Mouse (Mus musculus): ENCODE data around the gene Herpud2. TPM values are rescaled to one million over a fixed set of nuclear protein-coding genes. Genes with fewer than 3 reads are reported as not detected.

Gene Herpud2
- polyA plus RNA-seq, 1 experiment from 2014 or later: 13.6 TPM

GRCm38 (mm10) chr9:25177201-25177600, 25.6 kb upstream of the Herpud2 start:
- Histone ChIP-seq H3K9ac (ENCODE audit: low read depth, low read length) (no peak overlapping the region), H3K9me3 (replicated peaks; ENCODE audit: control insufficient read depth, low read length) (no peaks in the 10 kb centered on the region), H3K4me2 (ENCODE audit: low read depth, low read length) (no peak overlapping the region), H3K4me3 (ENCODE audit: low read depth, low read length) (no peak overlapping the region), H3K36me3 (ENCODE audit: control insufficient read depth, insufficient read depth) (no peaks in the 10 kb centered on the region), H3K27ac (ENCODE audit: low read length) (no peak overlapping the region), H3K27me3 (ENCODE audit: control insufficient read depth, insufficient read depth, low read depth, low read length) (no peaks in the 10 kb centered on the region), H3K4me1 (ENCODE audit: control insufficient read depth, low read depth, low read length) (peaks cover 13% of the 10 kb centered on the region)
- 74% methylated on average over 5 of the region's 5 CpGs for WGBS (ENCODE audit: insufficient replicate concordance)
- no peak for ATAC-seq (ENCODE audit: low read depth)

- Histone ChIP-seq H3K9ac (ENCODE audit: low read depth, low read length) (no peak overlapping the region), H3K4me2 (ENCODE audit: low read depth, low read length) (no peak overlapping the region), H3K4me3 (ENCODE audit: low read depth, low read length) (no peak overlapping the region), H3K27me3 (ENCODE audit: control insufficient read depth, insufficient read depth, low read depth, low read length) (no peaks in the 10 kb centered on the region), H3K27ac (ENCODE audit: low read length) (no peak overlapping the region), H3K36me3 (ENCODE audit: control insufficient read depth, insufficient read depth) (no peaks in the 10 kb centered on the region), H3K9me3 (replicated peaks; ENCODE audit: control insufficient read depth, low read length) (no peaks in the 10 kb centered on the region), H3K4me1 (ENCODE audit: control insufficient read depth, low read depth, low read length) (peaks cover 14% of the 10 kb centered on the region)
- ATAC-seq (ENCODE audit: low read depth): no peak
- 71% methylated on average over 1 of the region's 1 CpGs for WGBS (ENCODE audit: insufficient replicate concordance)
These were observed 24.9 kb upstream of the Herpud2 start for GRCm38 (mm10) chr9:25176562-25176961.

GRCm38 (mm10) chr9:25175978-25176377, 24.4 kb upstream of the Herpud2 start:
- Histone ChIP-seq H3K4me1 (ENCODE audit: control insufficient read depth, low read depth, low read length) (peaks cover 14% of the 10 kb centered on the region), H3K4me2 (ENCODE audit: low read depth, low read length) (no peak overlapping the region), H3K4me3 (ENCODE audit: low read depth, low read length) (no peak overlapping the region), H3K27me3 (ENCODE audit: control insufficient read depth, insufficient read depth, low read depth, low read length) (no peaks in the 10 kb centered on the region), H3K9me3 (replicated peaks; ENCODE audit: control insufficient read depth, low read length) (no peaks in the 10 kb centered on the region), H3K9ac (ENCODE audit: low read depth, low read length) (no peak overlapping the region), H3K27ac (ENCODE audit: low read length) (no peak overlapping the region), H3K36me3 (ENCODE audit: control insufficient read depth, insufficient read depth) (no peaks in the 10 kb centered on the region)
- whole genome bisulfite sequencing (ENCODE audit: insufficient replicate concordance): 74% methylated on average over 6 of the region's 6 CpGs
- no peak for ATAC-seq (ENCODE audit: low read depth)

GRCm38 (mm10) chr9:25175039-25175442, 23.4 kb upstream of the Herpud2 start:
- Histone ChIP-seq H3K9me3 (replicated peaks; ENCODE audit: control insufficient read depth, low read length) (no peaks in the 10 kb centered on the region), H3K27me3 (ENCODE audit: control insufficient read depth, insufficient read depth, low read depth, low read length) (no peaks in the 10 kb centered on the region), H3K4me1 (ENCODE audit: control insufficient read depth, low read depth, low read length) (peaks cover 14% of the 10 kb centered on the region), H3K36me3 (ENCODE audit: control insufficient read depth, insufficient read depth) (no peaks in the 10 kb centered on the region), H3K4me3 (ENCODE audit: low read depth, low read length) (no peak overlapping the region), H3K4me2 (ENCODE audit: low read depth, low read length) (no peak overlapping the region), H3K27ac (ENCODE audit: low read length) (no peak overlapping the region), H3K9ac (ENCODE audit: low read depth, low read length) (no peak overlapping the region)
- 56% methylated on average over 5 of the region's 5 CpGs for WGBS (ENCODE audit: insufficient replicate concordance)
- ATAC-seq (ENCODE audit: low read depth): no peak

- Histone ChIP-seq H3K27ac (ENCODE audit: low read length) (no peak overlapping the region), H3K4me2 (ENCODE audit: low read depth, low read length) (no peak overlapping the region)
- no peak for ATAC-seq (ENCODE audit: low read depth)
These were observed 23.0 kb upstream of the Herpud2 start for GRCm38 (mm10) chr9:25174614-25175013.

GRCm38 (mm10) chr9:25173171-25173570, 21.6 kb upstream of the Herpud2 start:
- H3K4me3 ChIP-seq (ENCODE audit: low read depth, low read length): no peak overlapping the region
- no peaks in the 10 kb centered on the region for H3K36me3 ChIP-seq (ENCODE audit: control insufficient read depth, insufficient read depth)
- H3K9me3 ChIP-seq (replicated peaks; ENCODE audit: control insufficient read depth, low read length): no peaks in the 10 kb centered on the region
- H3K27ac ChIP-seq (ENCODE audit: low read length): peak overlapping the region; percentile 19; the same call in 1 of the 2 replicates
- 0 out of 2 replicates have a peak overlapping the region, but pooled peaks have one; percentile 3 for H3K4me2 ChIP-seq (ENCODE audit: low read depth, low read length)
- WGBS (ENCODE audit: insufficient replicate concordance): 8% methylated on average over 4 of the region's 4 CpGs
- H3K4me1 ChIP-seq (ENCODE audit: control insufficient read depth, low read depth, low read length): peaks cover 14% of the 10 kb centered on the region
- H3K9ac ChIP-seq (ENCODE audit: low read depth, low read length): no peak overlapping the region
- no peaks in the 10 kb centered on the region for H3K27me3 ChIP-seq (ENCODE audit: control insufficient read depth, insufficient read depth, low read depth, low read length)
- peak; percentile 83 for ATAC-seq (ENCODE audit: low read depth)

More at GRCm38 (mm10) chr9:25174614-25175013, 23.0 kb upstream of the Herpud2 start:
- Histone ChIP-seq H3K9me3 (replicated peaks; ENCODE audit: control insufficient read depth, low read length) (no peaks in the 10 kb centered on the region), H3K4me3 (ENCODE audit: low read depth, low read length) (no peak overlapping the region), H3K27me3 (ENCODE audit: control insufficient read depth, insufficient read depth, low read depth, low read length) (no peaks in the 10 kb centered on the region), H3K9ac (ENCODE audit: low read depth, low read length) (no peak overlapping the region), H3K36me3 (ENCODE audit: control insufficient read depth, insufficient read depth) (no peaks in the 10 kb centered on the region), H3K4me1 (ENCODE audit: control insufficient read depth, low read depth, low read length) (peaks cover 14% of the 10 kb centered on the region)
- WGBS (ENCODE audit: insufficient replicate concordance): 60% methylated on average over 5 of the region's 5 CpGs

- Histone ChIP-seq H3K9ac (ENCODE audit: low read depth, low read length) (no peak overlapping the region), H3K9me3 (replicated peaks; ENCODE audit: control insufficient read depth, low read length) (no peaks in the 10 kb centered on the region), H3K27me3 (ENCODE audit: control insufficient read depth, insufficient read depth, low read depth, low read length) (no peaks in the 10 kb centered on the region), H3K4me1 (ENCODE audit: control insufficient read depth, low read depth, low read length) (peaks cover 14% of the 10 kb centered on the region), H3K27ac (ENCODE audit: low read length) (no peak overlapping the region), H3K4me3 (ENCODE audit: low read depth, low read length) (no peak overlapping the region), H3K36me3 (ENCODE audit: control insufficient read depth, insufficient read depth) (no peaks in the 10 kb centered on the region), H3K4me2 (ENCODE audit: low read depth, low read length) (no peak overlapping the region)
- ATAC-seq (ENCODE audit: low read depth): no peak
These were observed 18.0 kb upstream of the Herpud2 start for GRCm38 (mm10) chr9:25169626-25170025.

GRCm38 (mm10) chr9:25167458-25168084, 16.0 kb upstream of the Herpud2 start:
- H3K27ac ChIP-seq (ENCODE audit: low read length): no peak overlapping the region
- no peaks in the 10 kb centered on the region for H3K27me3 ChIP-seq (ENCODE audit: control insufficient read depth, insufficient read depth, low read depth, low read length)
- no peak overlapping the region for H3K4me3 ChIP-seq (ENCODE audit: low read depth, low read length)
- no peaks in the 10 kb centered on the region for H3K9me3 ChIP-seq (replicated peaks; ENCODE audit: control insufficient read depth, low read length)
- peaks cover 3% of the 10 kb centered on the region for H3K4me1 ChIP-seq (ENCODE audit: control insufficient read depth, low read depth, low read length)
- no peak overlapping the region for H3K4me2 ChIP-seq (ENCODE audit: low read depth, low read length)
- no peak overlapping the region for H3K9ac ChIP-seq (ENCODE audit: low read depth, low read length)
- no peak for ATAC-seq (ENCODE audit: low read depth)
- WGBS (ENCODE audit: insufficient replicate concordance): 28% methylated on average over 6 of the region's 6 CpGs
- H3K36me3 ChIP-seq (ENCODE audit: control insufficient read depth, insufficient read depth): no peaks in the 10 kb centered on the region

- ATAC-seq (ENCODE audit: low read depth): no peak
- Histone ChIP-seq H3K27ac (ENCODE audit: low read length) (no peak overlapping the region), H3K27me3 (ENCODE audit: control insufficient read depth, insufficient read depth, low read depth, low read length) (no peaks in the 10 kb centered on the region), H3K4me2 (ENCODE audit: low read depth, low read length) (no peak overlapping the region), H3K4me3 (ENCODE audit: low read depth, low read length) (no peak overlapping the region), H3K36me3 (ENCODE audit: control insufficient read depth, insufficient read depth) (no peaks in the 10 kb centered on the region), H3K4me1 (ENCODE audit: control insufficient read depth, low read depth, low read length) (no peaks in the 10 kb centered on the region), H3K9me3 (replicated peaks; ENCODE audit: control insufficient read depth, low read length) (no peaks in the 10 kb centered on the region), H3K9ac (ENCODE audit: low read depth, low read length) (no peak overlapping the region)
- WGBS (ENCODE audit: insufficient replicate concordance): 51% methylated on average over 4 of the region's 4 CpGs
These were observed 6.6 kb upstream of the Herpud2 start for GRCm38 (mm10) chr9:25158218-25158617.

Measured in liver, embryonic 16.5 days (tissue).